Mouse (Mus musculus) heart, adult 2 months (tissue): ENCODE results near the gene Cacna1b. TPM values are rescaled to one million over a fixed set of nuclear protein-coding genes. Genes with fewer than 3 reads are reported as not detected.

Experiments
- DNase-seq, 2 experiments: peaks; one replicate each; pipeline ENCODE4 v3.0.0; 2021
- H3K27ac ChIP-seq: fragments of 200-600 bp; 2 replicates; pipeline ENCODE4 v1.8.1; 2022
- H3K27me3 ChIP-seq: fragments of 200-500 bp; 2 replicates; pipeline ENCODE4 v1.6.1; 2012; ENCODE audit warnings: mild to moderate bottlenecking, low read length, inconsistent platforms, mixed read lengths; ENCODE audit not compliant: control insufficient read depth, insufficient read depth
- H3K36me3 ChIP-seq: fragments of 200-500 bp; 2 replicates; pipeline ENCODE4 v1.6.1; 2012; ENCODE audit warnings: low read length, inconsistent platforms; ENCODE audit not compliant: control insufficient read depth, insufficient read depth
- H3K4me1 ChIP-seq: fragments of 200-500 bp; 2 replicates; pipeline ENCODE4 v1.6.1; 2011; ENCODE audit warnings: low read length; ENCODE audit not compliant: control insufficient read depth, insufficient read depth
- H3K4me3 ChIP-seq: fragments of 200-600 bp; 2 replicates; pipeline ENCODE4 v1.8.1; 2022
- H3K79me2 ChIP-seq: fragments of 200-500 bp; replicated peaks from 2 replicates; pipeline ENCODE4 v1.6.1; 2012; ENCODE audit warnings: mild to moderate bottlenecking, inconsistent platforms, low read length, moderate library complexity, mixed read lengths; ENCODE audit not compliant: control insufficient read depth, insufficient read depth
- H3K9ac ChIP-seq: fragments of 200-500 bp; 2 replicates; pipeline ENCODE4 v1.6.1; 2012; ENCODE audit warnings: low read depth, mild to moderate bottlenecking, control low read depth, inconsistent platforms, low read length, mixed read lengths
- CTCF ChIP-seq: fragments of 200-600 bp; IDR thresholded peaks from 2 replicates; pipeline ENCODE4 v1.8.1; 2022; ENCODE audit warnings: antibody characterized with exemption, mild to moderate bottlenecking, moderate library complexity
- EP300 ChIP-seq: fragments of 200-500 bp; IDR thresholded peaks from 2 replicates; pipeline ENCODE4 v1.6.1; 2011; ENCODE audit warnings: low read depth, low read length, control low read depth; ENCODE audit not compliant: insufficient read depth
- POLR2A ChIP-seq: fragments of 200-500 bp; IDR thresholded peaks from 2 replicates; pipeline ENCODE4 v1.6.1; 2011; ENCODE audit warnings: mild to moderate bottlenecking, low read depth, low read length, control low read depth; ENCODE audit not compliant: insufficient read depth
- WGBS: fragments of 180-500 bp; shearing (Covaris S2); methylation state at CpG from one replicate; pipeline ENCODE4 v1.1.7; 2018; 5-methylcytosine and 5-hydroxymethylcytosine counted together
- intact Hi-C: fragments of 180-260 bp; cut with DNase I; formaldehyde crosslinking; loops from one replicate; pipeline ENCODE4 v1.15.1; 2025
- polyA plus RNA-seq: library from polyadenylated mRNA; depleted of rRNA; stranded (reverse); fragments of >200 nt; gene quantifications from 2 replicates; pipeline ENCODE4 v1.2.3, GENCODE M21; 2012; rRNA removed
- total RNA-seq, 2 experiments: library from RNA; stranded (reverse); gene quantifications; 2 replicates each; pipeline ENCODE4 v1.2.3; 2021

The Cacna1b gene
- total and polyA plus RNA-seq, 3 experiments: 0.05 to 0.25 (median 0.09) TPM

DNA sequence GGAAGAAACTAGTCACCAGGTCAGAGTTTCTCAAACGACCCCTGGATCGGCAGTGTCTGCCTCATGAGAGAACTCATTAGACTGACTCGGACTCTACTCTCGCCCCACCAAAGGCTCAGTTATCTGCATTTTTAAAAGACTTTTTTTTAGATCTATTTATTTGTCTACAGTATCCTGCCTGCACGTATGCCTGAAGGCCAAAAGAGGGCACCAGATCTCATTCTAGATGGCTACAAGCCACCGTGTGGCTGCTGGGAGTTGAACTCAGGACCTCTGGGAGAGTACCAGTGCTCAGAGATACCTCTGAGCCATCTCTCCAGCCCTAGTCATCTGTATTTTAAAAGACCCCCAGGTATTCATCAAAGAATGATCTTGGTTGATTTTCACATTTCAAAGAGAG, 201.0 kb downstream of the Cacna1b start:
- intact Hi-C loops: no loop called here
- WGBS: 81% methylated on average over 6 of the region's 6 CpGs
- no peak overlapping the region for H3K9ac ChIP-seq

DNA sequence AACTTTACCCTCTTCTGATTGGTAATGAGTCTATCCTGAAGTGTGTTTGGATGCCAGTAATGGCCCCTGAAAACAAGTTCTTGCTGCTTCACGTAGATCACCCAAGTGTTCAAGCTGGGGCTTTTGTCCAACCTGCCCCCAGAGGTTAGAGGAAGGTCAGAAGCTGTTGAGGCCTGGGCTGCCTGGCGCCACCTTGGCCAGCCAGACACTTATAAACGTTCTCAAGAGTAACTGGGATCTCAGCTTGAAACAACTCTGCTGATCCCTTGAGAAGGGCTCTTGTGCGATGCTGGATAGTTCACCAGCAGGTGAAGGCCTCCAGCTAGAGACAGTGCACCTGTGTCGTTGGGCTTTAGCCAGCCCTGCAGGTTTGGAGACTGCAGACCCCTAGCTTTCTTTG, 202.8 kb downstream of the Cacna1b start:
- 79% methylated on average over 5 of the region's 5 CpGs for WGBS

More for the DNA sequence above, 201.0 kb downstream of the Cacna1b start:
- Histone ChIP-seq H3K27ac (no peak overlapping the region), H3K36me3 (no peaks in the 10 kb centered on the region), H3K4me3 (no peak overlapping the region), H3K4me1 (no peaks in the 10 kb centered on the region), H3K79me2 (no peaks in the 10 kb centered on the region), H3K27me3 (no peaks in the 10 kb centered on the region)
- DNase-seq: no peak
- no peak for TF ChIP-seq CTCF
- no peak for TF ChIP-seq POLR2A
- TF ChIP-seq EP300: no peak

DNA sequence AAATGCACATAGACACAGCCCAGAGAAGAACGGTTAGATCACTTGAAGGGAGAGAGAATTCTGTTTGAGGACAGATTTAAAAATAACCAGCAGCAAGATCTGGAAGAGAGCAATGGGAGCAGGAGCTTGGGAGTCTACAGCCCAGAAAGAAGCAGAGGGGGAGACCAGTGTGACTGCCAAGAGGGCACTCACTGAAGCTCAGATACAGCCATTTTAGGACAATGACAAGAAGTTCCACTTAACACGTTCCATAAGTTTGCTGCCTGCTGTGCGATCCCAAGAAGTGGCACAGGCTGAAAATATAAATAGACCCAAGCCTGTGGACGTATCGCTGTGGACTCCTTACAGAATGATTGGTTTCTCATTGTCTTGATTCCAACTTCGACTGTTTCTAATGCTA, 206.6 kb downstream of the Cacna1b start:
- H3K36me3 ChIP-seq: no peaks in the 10 kb centered on the region; the same call in 1 of the 2 replicates
- H3K27me3 ChIP-seq: no peaks in the 10 kb centered on the region
- TF ChIP-seq EP300 (0 out of 2 replicates have a peak, but pooled peaks have one; percentile 31), POLR2A (no peak), CTCF (no peak)
- no peak overlapping the region for H3K4me3 ChIP-seq
- no peaks in the 10 kb centered on the region for H3K4me1 ChIP-seq
- peak overlapping the region; percentile 41 for H3K27ac ChIP-seq
- WGBS: 56% methylated on average over 6 of the region's 6 CpGs
- peak in 1 of 2 experiments; percentile 25 for DNase-seq
- H3K79me2 ChIP-seq: no peaks in the 10 kb centered on the region
- intact Hi-C loops: no loop called here
- no peak overlapping the region; the same call in 1 of the 2 replicates for H3K9ac ChIP-seq

More for the DNA sequence above, 202.8 kb downstream of the Cacna1b start:
- no peaks in the 10 kb centered on the region for H3K36me3 ChIP-seq
- H3K27me3 ChIP-seq: no peaks in the 10 kb centered on the region
- no peak overlapping the region for H3K9ac ChIP-seq
- no peaks in the 10 kb centered on the region for H3K4me1 ChIP-seq
- no peak overlapping the region for H3K4me3 ChIP-seq
- DNase-seq: no peak
- H3K79me2 ChIP-seq: no peaks in the 10 kb centered on the region
- intact Hi-C loops: no loop called here
- TF ChIP-seq EP300 (no peak), POLR2A (no peak), CTCF (no peak)
- H3K27ac ChIP-seq: no peak overlapping the region

DNA sequence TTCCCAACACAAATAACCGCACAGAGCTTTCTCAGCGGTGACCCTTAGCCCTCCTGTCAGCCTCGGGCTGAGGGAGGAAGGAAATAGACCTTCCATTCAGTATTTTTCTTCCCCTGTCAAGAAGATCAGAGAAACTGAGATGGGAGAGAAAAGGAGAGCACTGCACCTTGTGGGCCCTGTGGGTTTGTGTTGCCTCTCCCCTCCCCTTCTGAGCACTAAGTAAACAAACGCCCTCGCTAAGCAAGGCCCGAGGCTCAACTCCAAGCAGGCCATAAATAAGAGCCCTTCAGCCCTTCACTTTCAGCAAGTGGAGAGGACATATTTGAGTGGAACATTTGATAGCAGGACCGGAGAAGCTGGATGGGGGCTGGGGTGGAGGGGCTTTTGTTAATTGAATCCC, 209.0 kb downstream of the Cacna1b start:
- Histone ChIP-seq H3K4me3 (no peak overlapping the region), H3K79me2 (no peaks in the 10 kb centered on the region), H3K36me3 (no peaks in the 10 kb centered on the region; the same call in 1 of the 2 replicates), H3K27ac (no peak overlapping the region), H3K9ac (no peak overlapping the region), H3K4me1 (no peaks in the 10 kb centered on the region), H3K27me3 (no peaks in the 10 kb centered on the region)
- intact Hi-C loops: no loop called here
- WGBS: 21% methylated on average over 7 of the region's 7 CpGs
- DNase-seq: no peak
- TF ChIP-seq EP300 (no peak), CTCF (no peak), POLR2A (no peak)

Other genes with a start within 250 kb of the Cacna1b start
- gene Ehmt1, start 156.5 kb upstream of the Cacna1b start, total RNA-seq: 10 to 100 TPM; 29.8 to 33.2 TPM
- gene Ehmt1, start 156.5 kb upstream of the Cacna1b start, polyA plus RNA-seq: 27.0 and 47.8 TPM in 2 replicates
- gene Arrdc1, start 172.1 kb upstream of the Cacna1b start, total RNA-seq: 1 to 10 TPM; 4.5 to 5.7 TPM
- 21.8 and 27.1 TPM in 2 replicates for gene Arrdc1, start 172.1 kb upstream of the Cacna1b start, polyA plus RNA-seq
- gene Zmynd19, start 186.6 kb upstream of the Cacna1b start, total RNA-seq: 10 to 100 TPM; 16.7 to 17.5 TPM
- gene Zmynd19, start 186.6 kb upstream of the Cacna1b start, polyA plus RNA-seq: 6.4 and 10.0 TPM in 2 replicates
- gene Dph7, start 199.2 kb upstream of the Cacna1b start, total RNA-seq: 1 to 10 TPM; 4.0 to 4.4 TPM
- 6.9 and 10.2 TPM in 2 replicates for gene Dph7, start 199.2 kb upstream of the Cacna1b start, polyA plus RNA-seq
- gene Mrpl41, start 211.9 kb upstream of the Cacna1b start, total RNA-seq: 10 to 100 TPM; 80.9 to 97.0 TPM
- gene Mrpl41, start 211.9 kb upstream of the Cacna1b start, polyA plus RNA-seq: 82.0 and 90.0 TPM in 2 replicates
- 10 to 100 TPM; 22.4 to 29.7 TPM for gene Pnpla7, start 212.9 kb upstream of the Cacna1b start, total RNA-seq
- 16.5 and 16.9 TPM in 2 replicates for gene Pnpla7, start 212.9 kb upstream of the Cacna1b start, polyA plus RNA-seq